Mouse (Mus musculus) heart, adult 8-10 months (tissue): ENCODE results near the gene Olfr101. TPM values are rescaled to one million over a fixed set of nuclear protein-coding genes. Genes with fewer than 3 reads are reported as not detected.

Experiments used
- DNase-seq: peaks from one replicate; pipeline ENCODE4 v3.0.0; 2022; ENCODE audit warnings: low spot score
- total RNA-seq, 4 experiments: library from RNA; stranded (reverse); gene quantifications; 2 replicates each; pipeline ENCODE4 v1.2.4; 2022

Olfr101 gene
- not detected for total RNA-seq

DNA sequence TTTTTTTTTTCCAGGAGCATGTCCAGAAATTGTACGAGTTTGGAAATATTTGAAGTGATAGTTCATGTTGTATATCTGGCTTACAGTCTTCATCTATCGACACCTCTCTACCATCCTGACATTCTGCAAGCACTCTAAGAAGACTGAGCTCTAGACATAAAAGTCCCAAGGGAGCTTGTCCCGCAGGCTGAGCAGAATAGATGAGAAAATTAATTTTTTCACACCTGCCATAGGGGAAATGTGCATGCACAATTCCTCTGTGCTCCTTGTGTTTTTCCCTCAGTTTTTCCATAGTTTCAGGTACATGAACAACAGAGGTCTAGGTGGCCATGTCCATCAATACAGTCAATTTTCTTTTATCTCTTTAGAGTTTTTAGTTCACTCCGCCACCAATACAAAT is at the start of gene Olfr101:
Olfr101 (minus strand) TSS at position 101 of the 400 bp plus-strand sequence.
- DNase-seq, result no peak

DNA sequence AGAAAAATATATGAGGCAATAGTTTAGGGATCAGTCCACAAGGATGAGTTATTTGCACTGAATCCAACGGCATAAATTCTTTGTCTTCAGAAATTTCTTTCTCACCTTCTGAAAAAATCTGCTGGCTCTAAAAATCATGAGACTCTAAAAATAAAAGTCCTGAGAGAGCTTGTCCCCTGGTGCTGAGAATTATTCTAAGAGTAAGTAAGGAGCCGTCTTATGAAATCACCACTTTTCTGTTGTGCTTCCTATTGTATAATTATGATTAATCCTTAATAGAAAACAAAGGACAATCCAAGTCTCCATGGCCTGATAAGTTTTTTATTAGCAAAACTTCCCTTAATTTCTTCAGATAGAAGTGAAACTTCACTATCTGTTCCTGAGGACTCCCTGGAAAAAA is 35.5 kb upstream of the Olfr101 start, which contains the start of gene Olfr103:
Olfr103 (minus strand) TSS at position 101 of the 400 bp plus-strand sequence.
- no peak for DNase-seq

DNA sequence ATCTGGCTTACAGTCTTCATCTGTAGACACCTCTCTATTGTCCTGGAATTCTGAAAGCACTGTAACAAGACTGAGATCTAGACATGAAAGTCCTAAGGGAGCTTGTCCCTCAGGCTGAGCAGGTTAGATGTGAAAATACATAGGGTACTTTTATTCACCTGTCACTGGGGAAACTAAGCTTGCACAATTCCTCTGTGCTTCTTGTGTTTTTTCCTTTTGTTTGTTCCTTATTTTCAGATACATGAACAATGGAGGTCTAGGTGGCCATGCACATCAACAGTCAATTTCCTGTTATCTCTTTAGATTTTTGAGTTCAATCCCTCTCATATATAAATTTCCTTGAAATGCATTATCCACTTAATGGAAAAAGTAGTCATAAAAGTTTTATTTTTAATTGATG is 12.8 kb upstream of the Olfr101 start, which contains the start of gene Olfr102:
Olfr102 (minus strand) TSS at position 101 of the 400 bp plus-strand sequence.
- no peak for DNase-seq

DNA sequence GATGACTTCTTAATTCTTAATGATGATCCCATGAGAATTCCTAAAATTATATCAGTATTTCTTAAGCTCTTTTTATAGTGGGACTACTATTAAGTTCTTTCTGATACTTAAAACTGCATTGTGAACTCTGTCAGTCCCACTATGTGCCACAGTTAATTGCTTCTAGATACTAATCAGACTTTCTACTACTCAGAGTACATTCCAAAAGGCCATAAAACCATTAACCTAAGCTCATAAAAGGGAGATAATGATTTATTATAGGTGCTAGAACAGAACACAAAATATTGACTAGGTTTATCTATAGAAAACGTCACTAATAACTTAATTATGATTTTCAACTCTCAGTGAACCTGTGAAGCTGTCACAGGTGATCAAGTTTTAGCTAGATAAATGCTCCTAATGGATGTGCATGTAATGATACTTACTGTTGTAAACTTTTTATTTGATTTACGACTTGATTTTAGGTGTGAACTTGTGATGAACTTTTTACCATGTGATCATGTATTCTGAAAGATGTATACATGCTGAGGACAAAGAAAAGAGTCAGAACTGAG is 6.1 kb upstream of the Olfr101 start:
- no peak for DNase-seq

DNA sequence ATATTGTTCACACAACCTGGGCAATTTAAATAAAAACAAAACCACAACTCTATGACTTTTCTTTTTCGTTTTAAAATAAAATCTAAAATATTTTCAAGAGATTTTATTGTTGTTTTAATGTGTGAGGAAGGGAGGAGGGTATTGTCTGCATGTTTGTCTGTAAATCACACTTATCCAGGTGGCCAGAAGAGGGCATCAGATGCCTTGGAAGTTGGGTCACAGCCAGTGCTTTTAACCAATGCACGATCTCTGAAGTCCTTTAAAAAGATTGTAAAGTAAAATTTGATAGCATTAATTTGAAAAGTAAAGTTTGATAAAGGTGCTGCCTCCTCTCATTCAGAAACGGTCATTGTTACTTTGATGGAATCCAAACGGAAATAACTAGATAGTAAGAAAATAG is 4.4 kb upstream of the Olfr101 start:
- DNase-seq, result no peak

DNA sequence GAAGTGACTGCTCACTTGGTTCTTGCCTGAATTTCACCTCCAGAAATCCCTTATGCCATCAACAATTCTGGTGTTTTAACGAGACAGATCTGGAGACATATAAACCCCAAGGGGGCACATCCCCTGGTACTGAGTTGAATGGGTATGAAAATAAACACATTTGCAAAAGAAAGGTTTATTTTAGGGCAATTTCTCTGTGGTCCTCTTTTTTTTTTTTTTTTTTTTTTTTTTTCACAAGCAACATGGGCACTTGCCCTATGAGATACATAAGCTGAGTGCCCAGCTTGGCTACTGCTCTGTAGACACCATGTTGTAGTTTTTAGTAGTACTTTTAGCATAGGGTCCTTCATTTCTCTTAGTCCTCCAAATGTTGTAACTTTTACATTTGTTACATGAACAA is 20.8 kb downstream of the Olfr101 start, which contains the start of gene Olfr99:
Olfr99 (minus strand) TSS at position 101 of the 400 bp plus-strand sequence.
- DNase-seq, result no peak

DNA sequence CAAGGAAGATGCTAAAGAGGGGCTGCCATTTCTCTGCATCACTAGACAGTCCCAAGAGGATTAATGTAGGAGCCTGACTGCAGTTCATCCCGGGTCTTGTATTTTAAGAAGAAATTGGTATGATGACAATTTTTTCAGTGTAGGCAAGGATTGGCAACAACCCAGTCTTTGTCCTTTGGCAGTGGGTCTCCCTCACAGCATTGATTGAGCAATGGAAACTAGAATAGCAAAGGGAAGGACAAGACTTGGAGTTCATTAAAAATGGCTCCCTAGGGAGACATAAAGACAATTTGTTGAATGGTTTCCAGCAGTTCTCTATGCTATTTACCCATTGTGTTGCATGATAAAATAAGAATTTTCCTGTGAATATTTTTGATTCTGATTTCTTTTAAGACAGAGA is 23.8 kb downstream of the Olfr101 start:
- no peak for DNase-seq

DNA sequence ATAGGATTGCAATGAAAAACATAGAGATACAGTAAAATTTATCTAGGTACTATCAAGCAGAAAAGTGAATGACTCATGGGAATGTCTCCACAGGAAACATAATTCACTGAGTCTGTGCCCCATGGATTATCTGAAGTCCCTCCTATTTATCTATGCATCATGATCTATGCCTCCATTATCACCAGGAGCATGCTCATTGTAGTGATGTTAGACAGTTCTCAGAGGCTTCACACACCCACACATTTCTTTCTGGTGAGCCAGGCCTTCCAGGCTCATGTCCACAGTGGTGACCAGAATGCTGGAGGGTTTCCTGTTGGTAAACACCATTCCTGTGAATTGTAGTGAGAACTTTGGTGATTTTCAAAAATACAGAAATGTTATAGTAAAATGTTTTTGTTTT is 27.5 kb downstream of the Olfr101 start:
- no peak for DNase-seq

DNA sequence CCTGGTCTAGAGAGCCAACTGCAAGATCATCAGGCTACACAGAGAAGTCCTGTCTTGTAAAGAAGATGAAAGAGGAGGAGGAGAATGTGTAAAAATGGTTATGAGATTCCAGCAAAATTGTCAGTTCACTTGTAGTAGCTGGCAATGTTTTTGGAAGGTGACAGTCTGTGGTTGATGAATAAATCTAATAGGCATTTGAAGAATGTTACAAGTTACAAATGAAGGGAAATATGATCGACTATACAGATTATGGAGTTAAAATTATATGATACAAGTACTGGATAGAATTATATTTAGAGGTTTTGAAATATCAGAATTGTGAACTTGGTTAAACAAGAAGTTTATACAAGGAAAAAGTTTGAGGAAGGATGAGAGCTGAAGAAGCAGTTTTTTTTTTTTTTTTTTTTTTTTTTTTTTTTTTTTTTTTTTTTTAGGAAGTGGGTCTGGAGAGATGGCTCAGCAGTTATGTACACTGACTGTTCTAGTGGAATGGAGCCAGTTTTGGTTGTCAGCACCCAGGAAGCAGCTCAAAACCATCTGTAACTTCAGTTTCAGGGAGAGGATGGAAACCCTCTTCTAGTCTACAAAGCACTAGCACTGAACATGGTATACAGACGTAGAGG is 28.4 kb downstream of the Olfr101 start:
- no peak for DNase-seq

DNA sequence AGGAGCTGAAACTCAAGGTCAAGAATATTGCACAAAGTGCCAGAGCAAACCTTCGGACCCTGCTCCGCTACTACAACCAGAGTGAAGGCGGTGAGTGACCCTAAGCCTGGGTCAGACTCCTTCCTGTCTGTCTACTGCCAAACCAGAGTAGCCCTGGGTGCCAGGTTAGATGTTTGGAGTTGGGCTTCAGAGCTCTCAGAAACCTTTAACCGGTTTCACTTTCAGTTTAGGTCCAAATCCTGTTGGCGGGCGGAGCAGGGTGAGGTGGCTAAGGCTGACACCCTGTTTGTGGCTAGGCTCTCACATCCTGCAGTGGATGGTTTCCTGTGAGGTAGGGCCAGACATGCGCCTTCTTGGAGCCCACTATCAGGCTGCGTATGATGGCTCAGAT is 33.4 kb downstream of the Olfr101 start:
- DNase-seq, result peak; percentile 81

DNA sequence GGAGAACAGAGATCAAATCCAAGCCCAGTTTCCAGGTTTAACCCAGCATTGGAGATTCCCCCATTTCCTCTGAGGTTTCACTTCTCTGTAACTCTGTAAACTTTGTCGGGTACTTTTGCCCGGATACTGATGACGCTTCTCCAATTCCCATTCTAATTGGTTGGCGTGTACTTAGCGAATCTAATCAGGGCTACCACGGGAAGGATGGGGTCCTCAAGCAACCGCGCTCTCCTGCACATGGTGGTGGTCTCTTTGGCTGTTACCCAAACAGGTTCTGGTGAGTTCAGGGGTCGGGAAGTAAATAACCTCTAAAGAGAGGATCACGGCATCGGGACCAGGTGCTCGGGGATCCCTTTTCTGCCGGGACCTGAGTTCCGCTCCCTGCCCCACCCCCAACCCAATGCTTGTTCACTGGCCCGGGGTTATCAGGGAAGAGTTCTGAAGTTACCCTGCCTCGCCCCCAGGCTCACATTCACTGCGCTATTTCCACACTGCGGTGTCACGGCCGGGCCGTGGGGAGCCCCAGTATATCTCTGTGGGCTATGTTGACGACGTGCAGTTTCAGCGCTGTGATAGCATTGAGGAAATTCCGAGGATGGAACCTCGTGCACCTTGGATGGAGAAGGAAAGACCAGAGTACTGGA is 33.9 kb downstream of the Olfr101 start, which contains the start of gene H2-M3:
H2-M3 (plus strand) TSS at position 163 of the 644 bp plus-strand sequence.
- peak; percentile 98 for DNase-seq

DNA sequence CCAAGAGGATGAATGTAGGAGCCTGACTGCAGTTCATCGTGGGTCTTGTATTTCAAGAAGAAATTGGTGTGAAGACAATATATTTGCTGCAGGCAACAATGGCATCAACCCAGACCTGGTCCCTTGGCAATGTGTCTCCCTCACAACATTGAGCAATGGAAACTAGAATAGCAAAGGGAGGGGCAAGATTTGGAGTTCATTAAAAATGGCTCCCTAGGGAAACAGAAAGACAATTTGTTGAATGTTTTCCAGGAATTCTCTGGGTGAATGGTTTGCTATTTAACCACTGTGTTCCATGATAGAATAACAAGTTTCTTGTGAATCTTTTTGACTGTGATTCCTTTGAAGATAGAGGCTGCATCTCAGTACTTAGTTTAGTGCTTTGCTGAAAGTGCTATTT is 40.5 kb downstream of the Olfr101 start, which contains the start of gene Olfr98:
Olfr98 (minus strand) TSS at position 124 of the 400 bp plus-strand sequence.
- DNase-seq, result no peak

DNA sequence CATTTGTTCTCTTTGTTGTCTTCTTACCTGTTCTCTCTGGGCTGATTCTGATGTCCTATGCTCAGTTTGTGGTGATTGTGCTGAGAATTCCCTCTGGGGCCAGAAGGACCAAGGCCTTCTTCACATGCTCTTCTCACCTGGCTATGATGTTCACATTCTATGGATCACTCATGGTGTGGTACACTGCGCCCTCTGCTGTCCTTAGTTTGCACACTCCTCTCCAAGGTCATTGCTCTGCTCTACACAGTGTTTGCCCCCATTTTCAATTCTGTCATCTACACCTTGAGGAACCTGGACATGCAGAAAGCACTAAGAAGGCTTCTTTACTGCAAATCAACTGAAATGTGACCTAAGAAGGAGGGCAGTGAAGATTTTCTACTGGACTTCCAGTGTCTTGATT is 53.6 kb downstream of the Olfr101 start:
- no peak for DNase-seq

DNA sequence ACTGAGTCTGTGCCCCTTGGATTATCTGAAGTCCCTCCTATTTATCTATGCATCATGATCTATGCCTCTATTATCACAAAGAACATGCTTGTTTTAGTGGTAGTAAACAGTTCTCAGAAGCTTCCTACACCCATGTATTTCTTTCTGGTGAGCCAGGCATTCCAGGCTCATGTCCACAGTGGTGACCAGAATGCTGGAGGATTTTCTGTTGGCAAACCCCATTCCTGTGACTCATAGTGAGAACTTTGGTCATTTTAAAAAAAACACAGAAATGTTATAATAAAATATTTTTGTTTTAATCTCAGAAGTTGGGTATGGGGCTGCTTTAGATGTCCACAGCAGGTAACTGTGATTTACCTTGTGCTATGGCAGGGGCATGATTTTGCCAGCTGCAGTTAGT is 54.7 kb downstream of the Olfr101 start:
- DNase-seq, result no peak

Other genes with a start within 250 kb of the Olfr101 start
- gene Olfr90, start 215.8 kb downstream of the Olfr101 start, total RNA-seq, result not detected
- gene Olfr91, start 206.0 kb downstream of the Olfr101 start, total RNA-seq, result not detected
- gene Olfr92, start 184.2 kb downstream of the Olfr101 start, total RNA-seq, result not detected
- gene Olfr93, start 142.8 kb downstream of the Olfr101 start, total RNA-seq, result not detected
- gene Ubd, start 110.4 kb downstream of the Olfr101 start, total RNA-seq, result not detected
- gene Olfr94, start 103.3 kb downstream of the Olfr101 start, total RNA-seq, result not detected
- not detected for gene Olfr95, start 91.2 kb downstream of the Olfr101 start, total RNA-seq
- gene Olfr96, start 84.2 kb downstream of the Olfr101 start, total RNA-seq, result not detected
- gene Olfr97, start 67.0 kb downstream of the Olfr101 start, total RNA-seq, result not detected
- gene Olfr98, start 40.6 kb downstream of the Olfr101 start, total RNA-seq, result not detected
- 1 to 10 TPM; 3.2 to 4.4 (median 3.6) TPM for gene H2-M3, start 34.1 kb downstream of the Olfr101 start, total RNA-seq
- not detected for gene Olfr99, start 20.9 kb downstream of the Olfr101 start, total RNA-seq
- not detected for gene Olfr102, start 12.7 kb upstream of the Olfr101 start, total RNA-seq
- gene Olfr103, start 35.4 kb upstream of the Olfr101 start, total RNA-seq, result not detected
- not detected for gene Olfr104-ps, start 55.3 kb upstream of the Olfr101 start, total RNA-seq
- not detected for gene Olfr105-ps, start 74.7 kb upstream of the Olfr101 start, total RNA-seq
- gene Olfr106-ps, start 86.1 kb upstream of the Olfr101 start, total RNA-seq, result not detected
- not detected for gene Olfr107, start 94.9 kb upstream of the Olfr101 start, total RNA-seq
- not detected for gene Olfr108, start 141.2 kb upstream of the Olfr101 start, total RNA-seq
- not detected for gene Olfr109, start 154.6 kb upstream of the Olfr101 start, total RNA-seq
- under 1 TPM in 1 of 4 experiments, not detected in 3; 0.20 TPM for gene H2-M2, start 179.2 kb upstream of the Olfr101 start, total RNA-seq
- not detected for gene Olfr110, start 188.2 kb upstream of the Olfr101 start, total RNA-seq
- not detected for gene Olfr111, start 203.7 kb upstream of the Olfr101 start, total RNA-seq